Comparison of ENCODE assay signal across 25 mouse cellular contexts in the genomic region with DNA sequence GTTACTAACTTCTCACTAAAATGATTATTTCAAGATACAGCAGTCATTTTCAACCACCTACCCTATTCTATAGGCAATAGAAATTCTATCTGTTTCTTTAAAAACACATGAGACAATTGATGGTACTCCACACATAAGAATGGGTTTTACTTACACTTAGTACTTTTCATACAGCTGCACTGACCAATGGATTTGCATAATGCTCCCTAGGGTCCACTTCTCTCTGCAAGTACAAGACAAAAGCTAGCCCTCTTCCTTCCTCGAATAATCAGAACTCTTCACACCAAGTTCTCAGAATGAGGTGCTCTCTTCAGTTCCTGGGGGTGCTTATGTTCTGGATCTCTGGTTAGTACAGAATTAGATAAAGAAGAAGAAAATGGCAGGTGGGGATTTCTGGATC.
DNase-seq lines count a peak whose midpoint lies in the region; ATAC-seq and TF ChIP-seq lines count a peak whose summit lies in the region.
"Had no signal": no experiment of that assay in that cellular context is flagged by ENCODE, and none has a peak within 500 bp of the region (broad histone marks: within the 10 kb centered on the region; RNA-seq: fewer than 3 reads in every experiment).

No protein-coding gene starts in this region.

- TF ChIP-seq EP300 in CH12.LX (IDR thresholded peaks at IDR 0.05; ENCODE audit: low read length): peak; percentile 94

- H3K79me2 ChIP-seq in liver, adult 2 months (ENCODE audit: control insufficient read depth, insufficient read depth, low read length): no peaks in the 10 kb centered on the region
- no peaks in the 10 kb centered on the region for H3K79me2 ChIP-seq in CH12.LX (replicated peaks; ENCODE audit: control insufficient read depth, extremely low read depth, insufficient read depth, poor library complexity, severe bottlenecking)

- dilution Hi-C loops in CH12.LX (cut with MboI; ENCODE audit: extremely low pct_ligation_motif_present, extremely low pct_unique_long_range_greater_than_20kb, low sequenced_read_pairs): no loop called here

- H3K27me3 ChIP-seq in liver, adult 2 months (ENCODE audit: control insufficient read depth, insufficient read depth, low read length): no peaks in the 10 kb centered on the region
- no peaks in the 10 kb centered on the region for H3K27me3 ChIP-seq in liver, embryonic 12.5 days (replicated peaks)
- peaks cover 11% of the 10 kb centered on the region for H3K27me3 ChIP-seq in CH12.LX (replicated peaks)
- H3K27me3 ChIP-seq in splenic B cell, adult 2 months (ENCODE audit: control insufficient read depth, insufficient read depth, low read length, poor library complexity, severe bottlenecking): no peaks in the 10 kb centered on the region
- H3K27me3 ChIP-seq: embryonic facial prominence, embryonic 13.5 days; embryonic facial prominence, embryonic 15.5 days; forebrain, embryonic 12.5 days had no signal

- no peak for TF ChIP-seq RAD21 in CH12.LX (IDR thresholded peaks at IDR 0.05; ENCODE audit: low read depth, low read length)

- H3K4me1 ChIP-seq in liver, adult 2 months (ENCODE audit: control insufficient read depth, insufficient read depth, low read length): no peaks in the 10 kb centered on the region
- no peaks in the 10 kb centered on the region for H3K4me1 ChIP-seq in liver, embryonic 12.5 days
- H3K4me1 ChIP-seq in CH12.LX (ENCODE audit: control insufficient read depth in 1 of 2, insufficient read depth in 2 of 2): peaks cover 4 to 20% of the 10 kb centered on the region in 2 experiments
- H3K4me1 ChIP-seq: embryonic facial prominence, embryonic 13.5 days; embryonic facial prominence, embryonic 15.5 days; forebrain, embryonic 10.5 days; forebrain, embryonic 12.5 days had no signal

- TF ChIP-seq CTCF in liver, adult 2 months (IDR thresholded peaks at IDR 0.05; ENCODE audit: low read depth, low read length): no peak
- no peak for TF ChIP-seq CTCF in CH12.LX (conservative IDR thresholded peaks at IDR 0.05 in 1 of 2, IDR thresholded peaks at IDR 0.05 in 1 of 2; ENCODE audit: low read depth in 2 of 2, low read length in 2 of 2)
- no peak for TF ChIP-seq CTCF in left cerebral cortex, adult 2 months (IDR thresholded peaks at IDR 0.05)

- H3K4me2 ChIP-seq in liver, embryonic 12.5 days: no peak overlapping the region
- peak overlapping the region; percentile 29; the same call in 1 of the 2 replicates for H3K4me2 ChIP-seq in CH12.LX (ENCODE audit: insufficient read depth, low read depth, poor library complexity, severe bottlenecking)
- H3K4me2 ChIP-seq: embryonic facial prominence, embryonic 13.5 days; embryonic facial prominence, embryonic 15.5 days; forebrain, embryonic 12.5 days had no signal

- peak; percentile 1 for DNase-seq in liver, adult 2 months (ENCODE audit: extremely low read depth, low read depth, low spot score)
- DNase-seq in A20 (ENCODE audit: low read depth, low spot score) (peak; percentile 57), CH12.LX (ENCODE audit: extremely low read depth) (peak; percentile 90), adipocyte (ENCODE audit: low spot score) (no peak)
- DNase-seq in splenic B cell, adult 2 months (ENCODE audit: low read depth, low spot score): peak; percentile 77
- DNase-seq in left cerebral cortex, adult 2 months (ENCODE audit: extremely low spot score in 1 of 2, low spot score in 2 of 2): no peak
- DNase-seq: adrenal gland, adult 2 months; adrenal gland, postnatal 10 days; adrenal gland, postnatal 25 days; cerebellum, adult 11 months; cerebellum, adult 18-20 months; cerebellum, adult 8-10 months; cerebellum, adult 9-11 months; cerebellum, postnatal 14 days; cerebellum, postnatal 36 days; embryo, embryonic 11 days had no signal

- WGBS in liver, adult 2 months: 42% methylated on average over 1 of the region's 1 CpGs
- WGBS in liver, embryonic 12.5 days (ENCODE audit: insufficient replicate concordance): 36% methylated on average over 1 of the region's 1 CpGs

- no peak overlapping the region for H3K27ac ChIP-seq in liver, adult 2 months (replicated peaks; ENCODE audit: insufficient read depth, low read depth, low read length)
- H3K27ac ChIP-seq in liver, embryonic 12.5 days: no peak overlapping the region
- peak overlapping the region; percentile 57; the same call in 1 of the 2 replicates for H3K27ac ChIP-seq in CH12.LX (ENCODE audit: insufficient read depth, low read depth)
- no peak overlapping the region for H3K27ac ChIP-seq in left cerebral cortex, adult 2 months
- H3K27ac ChIP-seq: embryonic facial prominence, embryonic 13.5 days; embryonic facial prominence, embryonic 15.5 days; forebrain, embryonic 10.5 days; forebrain, embryonic 12.5 days had no signal

- no peak for ATAC-seq in liver, embryonic 12.5 days
- ATAC-seq: CD4-positive, CD25-positive, alpha-beta regulatory T cell, adult 4 months; forebrain, embryonic 14.5 days; forebrain, embryonic 16.5 days had no signal

- H3K36me3 ChIP-seq in liver, adult 2 months (ENCODE audit: control insufficient read depth, insufficient read depth, low read length): no peaks in the 10 kb centered on the region
- H3K36me3 ChIP-seq in liver, embryonic 12.5 days: no peaks in the 10 kb centered on the region
- H3K36me3 ChIP-seq in CH12.LX (replicated peaks in 1 of 2; ENCODE audit: control insufficient read depth in 1 of 2, insufficient read depth in 1 of 2, low read length in 1 of 2): no peaks in the 10 kb centered on the region
- no peaks in the 10 kb centered on the region for H3K36me3 ChIP-seq in splenic B cell, adult 2 months (ENCODE audit: control insufficient read depth, insufficient read depth, low read length, poor library complexity, severe bottlenecking)
- H3K36me3 ChIP-seq: embryonic facial prominence, embryonic 13.5 days; embryonic facial prominence, embryonic 15.5 days; forebrain, embryonic 10.5 days; forebrain, embryonic 12.5 days had no signal

- in situ Hi-C loops in CH12.LX (cut with MboI; ENCODE audit: low pct_ligation_motif_present, low pct_unique_long_range_greater_than_20kb, low sequenced_read_pairs): loop anchor here (25.0 kb wide), 2 partner anchors 393 to 543 kb away; no protein-coding TSS in a partner anchor

- no peak overlapping the region for H3K9ac ChIP-seq in liver, adult 2 months (ENCODE audit: low read depth, low read length)
- H3K9ac ChIP-seq in liver, embryonic 12.5 days: no peak overlapping the region
- no peak overlapping the region for H3K9ac ChIP-seq in CH12.LX (ENCODE audit: insufficient read depth, low read depth)
- H3K9ac ChIP-seq: embryonic facial prominence, embryonic 13.5 days; embryonic facial prominence, embryonic 15.5 days; forebrain, embryonic 12.5 days had no signal

- H3K4me3 ChIP-seq in liver, adult 2 months (ENCODE audit: insufficient read depth, low read depth, low read length): no peak overlapping the region
- H3K4me3 ChIP-seq in liver, embryonic 12.5 days: no peak overlapping the region
- H3K4me3 ChIP-seq in CH12.LX (replicated peaks in 1 of 3; ENCODE audit: low read depth in 2 of 3, low read length in 2 of 3, poor library complexity in 1 of 3): no peak overlapping the region
- H3K4me3 ChIP-seq in left cerebral cortex, adult 2 months: no peak overlapping the region
- H3K4me3 ChIP-seq: embryonic facial prominence, embryonic 13.5 days; embryonic facial prominence, embryonic 15.5 days; erythroblast, embryonic 14.5 days; forebrain, embryonic 10.5 days; forebrain, embryonic 12.5 days had no signal

- 0 out of 2 replicates have a peak, but pooled peaks cover 5% of the 10 kb centered on the region for H3K9me3 ChIP-seq in liver, embryonic 12.5 days (replicated peaks)
- H3K9me3 ChIP-seq in CH12.LX (replicated peaks; ENCODE audit: low read length): no peaks in the 10 kb centered on the region
- H3K9me3 ChIP-seq: embryonic facial prominence, embryonic 15.5 days; forebrain, embryonic 10.5 days; forebrain, embryonic 12.5 days had no signal

- intact Hi-C loops in left cerebral cortex, adult 2 months (cut with DNase I): no loop called here

- TF ChIP-seq POLR2A in liver, adult 2 months (IDR thresholded peaks at IDR 0.05; ENCODE audit: extremely low read depth, insufficient read depth, low read length): no peak
- no peak for TF ChIP-seq POLR2A in CH12.LX (IDR thresholded peaks at IDR 0.05; ENCODE audit: low read depth, low read length)

TF ChIP-seq in CH12.LX, 34 proteins besides CTCF, POLR2A, EP300 and RAD21 (continues in another document):
- no peak for TF ChIP-seq UBTF (IDR thresholded peaks at IDR 0.05; ENCODE audit: low read depth, low read length)
- peak; percentile 92 for TF ChIP-seq ETS1 (conservative IDR thresholded peaks at IDR 0.05; ENCODE audit: low read depth, low read length)
- no peak for TF ChIP-seq PAX5 (IDR thresholded peaks at IDR 0.05; ENCODE audit: low read length)
- no peak for TF ChIP-seq SMC3 (IDR thresholded peaks at IDR 0.05; ENCODE audit: low read depth, low read length)
- TF ChIP-seq MAFK (IDR thresholded peaks at IDR 0.05; ENCODE audit: insufficient replicate concordance, low read length): peak; percentile 91
- TF ChIP-seq CHD1 (IDR thresholded peaks at IDR 0.05; ENCODE audit: low read depth, low read length): no peak
- TF ChIP-seq MEF2A (IDR thresholded peaks at IDR 0.05; ENCODE audit: borderline replicate concordance, low read depth, low read length): peak; percentile 79
- no peak for TF ChIP-seq MAZ (IDR thresholded peaks at IDR 0.05; ENCODE audit: low read depth, low read length)
- TF ChIP-seq NRF1 (IDR thresholded peaks at IDR 0.05; ENCODE audit: low read depth, low read length): no peak
- TF ChIP-seq MAX (IDR thresholded peaks at IDR 0.05; ENCODE audit: low read length): no peak; the same call in 1 of the 2 replicates
- TF ChIP-seq TCF12 (IDR thresholded peaks at IDR 0.05; ENCODE audit: low read depth, low read length): peak; percentile 94
- TF ChIP-seq KAT2A (IDR thresholded peaks at IDR 0.05; ENCODE audit: insufficient replicate concordance, low read length): no peak
- TF ChIP-seq MYC (IDR thresholded peaks at IDR 0.05; ENCODE audit: low read depth, low read length): peak; percentile 56; the same call in 1 of the 2 replicates
- TF ChIP-seq MXI1 (IDR thresholded peaks at IDR 0.05; ENCODE audit: low read depth, low read length): no peak
- peak; percentile 72 for TF ChIP-seq JUND (conservative IDR thresholded peaks at IDR 0.05; ENCODE audit: low read depth, low read length)
- TF ChIP-seq RCOR1 (conservative IDR thresholded peaks at IDR 0.05; ENCODE audit: low read depth, low read length): no peak
- no peak for TF ChIP-seq HCFC1 (IDR thresholded peaks at IDR 0.05; ENCODE audit: low read depth, low read length)
- no peak for TF ChIP-seq ZC3H11A (IDR thresholded peaks at IDR 0.05; ENCODE audit: low read depth, low read length)
- TF ChIP-seq ZMIZ1 (IDR thresholded peaks at IDR 0.05; ENCODE audit: low read depth, low read length): no peak
- TF ChIP-seq USF2 (conservative IDR thresholded peaks at IDR 0.05; ENCODE audit: low read depth, low read length): no peak
- no peak for TF ChIP-seq USF1 (IDR thresholded peaks at IDR 0.05; ENCODE audit: low read depth, low read length)
- no peak for TF ChIP-seq POLR2AphosphoS2 (IDR thresholded peaks at IDR 0.05; ENCODE audit: low read depth, low read length)
- no peak for TF ChIP-seq ZNF384 (IDR thresholded peaks at IDR 0.05; ENCODE audit: low read depth, low read length)

Comparison
In these comparisons a context has a peak if more than half of its experiments do, and no peak if none do; other contexts are left out.
1. DNase-seq: peak in liver, adult 2 months (single experiment), A20 (single experiment), CH12.LX (single experiment) and splenic B cell, adult 2 months (single experiment); none in adipocyte (single experiment) and left cerebral cortex, adult 2 months (0 of 2).